Mouse (Mus musculus) olfactory bulb, adult 2 months (tissue): ENCODE data around the gene Ncbp2. TPM values are rescaled to one million over a fixed set of nuclear protein-coding genes. Genes with fewer than 3 reads are reported as not detected.
"Not testable (repeated sequence)": the region's sequence is repeated elsewhere in the genome, so short reads cannot be mapped to it uniquely, and the experiment has no call there.

Experiments
- H3K27ac ChIP-seq: fragments of 200-500 bp; 2 replicates; pipeline ENCODE4 v1.5.1; 2012; ENCODE audit warnings: low read depth, low read length; ENCODE audit not compliant: insufficient read depth
- H3K4me1 ChIP-seq: fragments of 200-500 bp; 2 replicates; pipeline ENCODE4 v1.6.1; 2012; ENCODE audit warnings: low read length; ENCODE audit not compliant: control insufficient read depth, insufficient read depth
- H3K4me3 ChIP-seq: fragments of 200-500 bp; 2 replicates; pipeline ENCODE4 v1.5.1; 2012; ENCODE audit warnings: mild to moderate bottlenecking, low read depth, low read length, moderate library complexity; ENCODE audit not compliant: insufficient read depth
- CTCF ChIP-seq: fragments of 200-500 bp; IDR thresholded peaks from 2 replicates; pipeline ENCODE4 v1.5.1; 2012; ENCODE audit warnings: low read depth, mild to moderate bottlenecking, low read length, moderate library complexity; ENCODE audit not compliant: insufficient read depth
- POLR2A ChIP-seq: fragments of 200-500 bp; IDR thresholded peaks from 2 replicates; pipeline ENCODE4 v1.6.1; 2012; ENCODE audit warnings: mild to moderate bottlenecking, low read depth, low read length, moderate library complexity; ENCODE audit not compliant: insufficient read depth
- WGBS: fragments of 180-500 bp; shearing (Covaris S2); methylation state at CpG from one replicate; pipeline ENCODE4 v1.1.7; 2018; 5-methylcytosine and 5-hydroxymethylcytosine counted together
- polyA plus RNA-seq: library from polyadenylated mRNA; stranded (reverse); fragments of >200 nt; gene quantifications from 2 replicates; pipeline ENCODE4 v1.2.4, GENCODE M21; 2012; ENCODE audit warnings: low replicate concordance; ENCODE audit not compliant: missing spikeins, insufficient read depth, insufficient read length

Gene Ncbp2
- polyA plus RNA-seq, 1 experiment = not detected

GRCm38 (mm10) chr16:31945372-31945771 is 2.9 kb upstream of the Ncbp2 start:
- H3K4me1 ChIP-seq = peaks cover 24% of the 10 kb centered on the region
- 86% methylated on average over 6 of the region's 6 CpGs for WGBS
- TF ChIP-seq POLR2A (no peak), CTCF (no peak)
- no peak overlapping the region for H3K27ac ChIP-seq
- H3K4me3 ChIP-seq = no peak overlapping the region

GRCm38 (mm10) chr16:31945986-31946385 is 2.3 kb upstream of the Ncbp2 start:
- not testable (repeated sequence) for H3K4me3 ChIP-seq, H3K27ac ChIP-seq
- WGBS = 86% methylated on average over 6 of the region's 6 CpGs
- H3K4me1 ChIP-seq = peaks cover 24% of the 10 kb centered on the region

- Histone ChIP-seq H3K4me3 (peak overlapping the region; percentile 60), H3K4me1 (peaks cover 24% of the 10 kb centered on the region), H3K27ac (no peak overlapping the region)
- TF ChIP-seq CTCF (no peak), POLR2A (no peak)
- 13% methylated on average over 8 of the region's 8 CpGs for WGBS
These were observed 980 bp upstream of the Ncbp2 start for GRCm38 (mm10) chr16:31947333-31947732.

GRCm38 (mm10) chr16:31947901-31948316 is 404 bp upstream of the Ncbp2 start:
- Histone ChIP-seq H3K4me1 (peaks cover 24% of the 10 kb centered on the region), H3K4me3 (peak overlapping the region; percentile 60), H3K27ac (peak overlapping the region; percentile 62)
- TF ChIP-seq POLR2A (no peak), CTCF (no peak)
- under 1% methylated on average over 38 of the region's 38 CpGs for WGBS

GRCm38 (mm10) chr16:31963224-31963623 is 14.9 kb downstream of the Ncbp2 start:
- WGBS = 84% methylated on average over 7 of the region's 7 CpGs
- Histone ChIP-seq H3K4me1 (no peaks in the 10 kb centered on the region), H3K4me3 (no peak overlapping the region), H3K27ac (no peak overlapping the region)
- no peak for TF ChIP-seq POLR2A
- TF ChIP-seq CTCF = no peak

- Histone ChIP-seq H3K27ac (no peak overlapping the region), H3K4me3 (no peak overlapping the region), H3K4me1 (no peaks in the 10 kb centered on the region)
- WGBS = 94% methylated on average over 4 of the region's 4 CpGs
- no peak for TF ChIP-seq CTCF
- no peak for TF ChIP-seq POLR2A
These were observed 26.9 kb downstream of the Ncbp2 start for GRCm38 (mm10) chr16:31975258-31975657.

- 97% methylated on average over 3 of the region's 3 CpGs for WGBS
- Histone ChIP-seq H3K4me1 (no peaks in the 10 kb centered on the region), H3K27ac (no peak overlapping the region), H3K4me3 (no peak overlapping the region)
- TF ChIP-seq CTCF (no peak), POLR2A (no peak)
These were observed 31.2 kb downstream of the Ncbp2 start for GRCm38 (mm10) chr16:31979501-31979900.

GRCm38 (mm10) chr16:31980946-31981345 is 32.6 kb downstream of the Ncbp2 start:
- TF ChIP-seq CTCF (no peak), POLR2A (no peak)
- Histone ChIP-seq H3K4me3 (no peak overlapping the region), H3K27ac (no peak overlapping the region), H3K4me1 (no peaks in the 10 kb centered on the region)
- 80% methylated on average over 5 of the region's 5 CpGs for WGBS

GRCm38 (mm10) chr16:31992039-31992438 is 43.7 kb downstream of the Ncbp2 start:
- no peak overlapping the region for H3K27ac ChIP-seq
- H3K4me3 ChIP-seq = no peak overlapping the region
- 0 out of 2 replicates have a peak, but pooled peaks cover 5% of the 10 kb centered on the region for H3K4me1 ChIP-seq
- 58% methylated on average over 1 of the region's 1 CpGs for WGBS
- no peak for TF ChIP-seq POLR2A
- TF ChIP-seq CTCF = no peak

GRCm38 (mm10) chr16:31993195-31993594 is 44.9 kb downstream of the Ncbp2 start:
- Histone ChIP-seq H3K27ac (no peak overlapping the region), H3K4me3 (no peak overlapping the region), H3K4me1 (0 out of 2 replicates have a peak, but pooled peaks cover 5% of the 10 kb centered on the region)
- 95% methylated on average over 4 of the region's 4 CpGs for WGBS
- TF ChIP-seq CTCF = no peak
- no peak for TF ChIP-seq POLR2A
